Mouse (Mus musculus): ENCODE results near the gene Slit3.

The Slit3 gene

DNA sequence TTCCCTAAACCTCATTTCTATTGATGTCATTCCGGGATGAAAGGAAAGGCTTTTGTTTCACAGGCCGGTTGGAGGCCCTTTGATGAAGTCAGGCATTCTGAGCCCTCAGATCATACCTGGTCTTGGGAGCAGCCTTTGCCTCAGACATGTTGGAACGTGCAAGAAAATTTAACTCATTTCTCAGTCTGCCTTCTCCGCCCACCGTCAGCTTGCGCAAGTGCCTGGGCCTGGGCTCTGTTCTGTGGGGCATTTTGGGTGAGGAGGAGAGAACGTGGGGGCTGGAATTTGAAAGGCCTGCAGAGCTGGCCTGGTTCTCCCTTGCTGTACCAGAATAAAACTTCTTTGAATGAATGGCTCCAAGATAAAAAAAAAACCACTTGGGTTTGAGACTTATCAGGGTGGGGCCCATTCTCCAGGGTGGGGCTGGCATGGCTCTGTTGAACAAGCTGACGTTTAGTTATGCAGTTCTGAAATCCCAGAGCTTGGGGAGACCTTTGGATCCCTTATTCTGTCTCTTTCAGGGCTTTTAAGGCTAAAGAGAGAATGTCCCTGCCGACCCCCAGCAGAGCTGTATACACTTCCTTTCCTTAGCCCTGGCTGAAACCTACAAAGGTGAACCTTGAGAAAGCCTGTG, 294.9 kb downstream of the Slit3 start:
- no peak for DNase-seq

DNA sequence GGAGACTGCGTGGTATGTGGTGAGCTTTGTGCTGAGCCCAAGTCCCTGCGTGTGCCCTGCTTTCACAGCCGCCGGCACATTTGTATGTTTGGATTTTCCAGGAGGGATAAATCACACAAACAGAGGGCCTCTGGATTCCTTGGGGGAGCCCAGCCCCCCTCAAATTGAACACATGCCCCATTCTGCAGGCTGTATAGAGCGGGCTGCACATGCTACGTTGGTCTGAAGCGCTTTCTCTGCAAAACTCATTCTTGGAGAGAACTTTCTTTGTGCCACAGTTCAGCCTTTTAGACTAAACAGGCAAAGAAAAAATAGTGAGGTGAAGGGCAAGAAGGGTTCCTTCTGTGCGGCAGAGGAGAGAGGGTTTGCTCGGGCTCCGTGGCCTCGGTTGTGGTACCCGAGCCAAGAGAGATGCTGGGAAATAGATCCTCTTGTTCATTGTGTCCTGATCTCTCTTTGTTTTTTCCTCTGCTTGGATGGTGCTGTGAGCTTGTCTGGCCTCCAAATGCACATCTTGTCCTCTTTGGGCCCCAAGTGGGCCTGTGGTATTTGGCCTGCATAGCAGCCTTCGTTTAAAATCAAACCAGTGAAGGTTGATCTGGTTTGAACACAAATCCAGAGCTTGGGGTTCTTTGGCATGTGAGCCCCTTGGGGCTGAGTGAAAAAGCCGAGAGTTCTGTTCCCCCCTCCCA, 295.5 kb downstream of the Slit3 start:
- DNase-seq, result no peak

DNA sequence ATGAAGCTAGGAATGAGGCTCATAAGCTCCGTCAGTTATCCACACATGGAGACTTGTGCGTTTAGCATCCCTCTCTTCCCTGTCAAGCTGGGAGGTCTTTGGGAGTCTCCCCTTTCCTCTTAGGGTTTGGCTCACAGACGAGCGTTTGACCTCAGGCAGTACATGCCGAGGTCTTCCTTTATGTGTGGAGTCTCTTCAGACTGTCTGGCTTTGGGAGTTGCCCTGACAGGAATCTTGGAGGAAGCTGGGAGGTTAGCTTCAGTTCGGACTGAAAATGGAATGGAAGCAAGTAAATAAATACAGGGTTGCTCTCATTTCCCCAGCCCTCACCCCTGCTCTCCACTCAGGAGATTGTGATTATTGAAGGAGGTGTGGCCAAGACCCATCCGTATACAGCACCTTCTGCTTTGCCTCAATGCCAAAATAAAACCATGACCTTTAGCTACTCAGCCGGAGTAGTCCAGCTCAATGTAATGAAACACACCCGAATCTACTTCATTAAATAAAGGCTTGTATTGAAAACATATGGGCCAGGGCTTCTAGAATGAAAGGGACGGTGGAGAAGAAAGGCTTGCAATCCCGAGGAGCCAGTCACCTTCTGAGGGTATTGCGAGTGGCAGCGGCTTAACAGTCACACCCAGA, 297.0 kb downstream of the Slit3 start:
- no peak for DNase-seq

DNA sequence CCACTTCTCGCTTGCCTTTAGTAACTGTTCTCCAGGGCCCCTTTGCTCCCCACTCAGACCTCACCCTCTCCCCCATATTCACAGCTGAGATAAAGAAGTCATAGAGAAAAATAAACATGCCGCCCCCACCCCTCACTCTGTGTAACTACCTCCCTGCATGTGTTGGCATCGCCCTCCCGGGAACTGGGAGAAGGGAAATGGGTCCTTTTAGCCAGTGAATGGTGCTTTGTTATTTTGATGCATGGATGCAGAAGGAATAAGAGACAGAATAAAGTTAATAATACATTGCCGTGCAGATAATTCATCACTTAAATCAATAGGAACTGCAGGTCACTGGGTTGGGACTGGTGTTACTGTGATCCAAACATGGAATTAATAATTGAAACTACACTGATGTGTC, 298.0 kb downstream of the Slit3 start:
- no peak for DNase-seq

DNA sequence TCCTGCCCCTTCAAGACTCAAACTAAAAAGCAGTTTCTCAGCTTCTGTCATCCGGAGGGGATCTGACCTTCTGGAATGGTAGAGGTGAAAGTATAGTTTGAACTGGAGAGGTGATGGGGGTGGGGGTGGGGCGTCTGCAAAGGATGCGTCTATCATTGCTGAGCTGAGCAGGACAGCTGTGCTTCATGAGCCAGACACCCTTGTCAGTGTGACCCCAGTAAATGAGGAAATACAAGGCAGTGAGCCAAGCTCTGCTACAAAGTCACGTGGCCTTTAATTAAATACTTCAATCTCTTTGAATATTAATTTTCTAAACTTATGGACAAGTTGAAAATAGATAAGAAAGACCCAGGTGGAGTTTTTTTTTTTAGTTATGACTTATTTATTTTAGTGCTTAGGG, 300.7 kb downstream of the Slit3 start:
- DNase-seq, result no peak

DNA sequence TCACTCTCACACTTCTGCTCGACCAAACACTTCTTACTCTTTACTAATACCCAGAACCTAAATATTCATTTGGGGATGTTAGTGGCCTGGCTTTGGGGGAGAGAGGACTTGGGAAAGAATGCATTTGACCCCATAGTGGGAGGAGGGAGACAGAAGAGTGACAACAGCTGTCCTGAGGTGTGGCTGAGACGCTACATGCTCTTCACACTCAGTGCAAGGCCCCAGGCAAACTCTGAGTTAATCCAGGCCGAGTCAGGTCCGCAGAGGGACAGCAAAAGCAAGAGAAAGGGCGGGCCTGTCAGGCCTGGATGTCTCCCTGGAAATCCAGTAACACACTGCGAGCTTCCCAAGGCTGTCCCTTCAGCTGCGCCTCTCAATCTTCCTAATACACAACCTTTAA, 307.0 kb downstream of the Slit3 start:
- no peak for DNase-seq

DNA sequence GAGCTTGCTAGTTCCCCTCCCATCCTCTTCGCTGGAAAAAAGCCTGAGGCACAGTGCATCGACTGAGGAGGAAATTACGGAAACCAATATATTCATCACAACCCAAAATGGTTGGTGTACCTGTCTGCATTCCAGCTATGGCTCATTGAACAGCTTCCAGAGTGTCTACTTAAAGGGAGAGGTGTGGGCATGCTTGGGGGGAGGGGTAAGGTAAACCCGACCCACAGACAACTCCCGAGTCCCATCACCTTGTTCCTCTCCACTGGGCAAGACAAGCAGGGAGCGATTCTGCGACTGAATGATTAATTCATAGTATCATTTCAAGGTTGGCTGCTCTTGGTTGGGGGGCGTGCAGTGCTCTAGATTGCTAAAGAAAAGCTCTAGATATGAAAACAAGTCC, 310.1 kb downstream of the Slit3 start:
- no peak for DNase-seq

DNA sequence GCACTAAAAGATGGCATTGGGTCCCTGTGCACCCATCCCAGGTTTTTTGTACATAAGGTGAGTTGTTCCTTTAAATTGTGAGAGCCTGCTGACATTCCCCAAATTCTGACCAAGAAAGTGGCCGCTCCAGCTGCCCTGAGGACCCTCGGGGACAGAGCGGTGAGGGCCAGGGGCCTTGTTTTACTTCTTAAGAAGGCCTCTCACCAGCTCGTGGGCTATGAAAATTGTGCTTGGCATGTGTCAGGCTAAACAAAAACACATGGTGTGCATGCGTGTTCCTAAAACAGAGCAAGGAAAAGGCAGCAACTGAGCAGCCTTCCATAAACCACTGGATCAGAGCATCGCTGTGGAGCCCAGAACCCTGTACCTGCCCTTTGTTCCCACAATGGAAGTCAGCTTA, 316.5 kb downstream of the Slit3 start:
- no peak for DNase-seq

DNA sequence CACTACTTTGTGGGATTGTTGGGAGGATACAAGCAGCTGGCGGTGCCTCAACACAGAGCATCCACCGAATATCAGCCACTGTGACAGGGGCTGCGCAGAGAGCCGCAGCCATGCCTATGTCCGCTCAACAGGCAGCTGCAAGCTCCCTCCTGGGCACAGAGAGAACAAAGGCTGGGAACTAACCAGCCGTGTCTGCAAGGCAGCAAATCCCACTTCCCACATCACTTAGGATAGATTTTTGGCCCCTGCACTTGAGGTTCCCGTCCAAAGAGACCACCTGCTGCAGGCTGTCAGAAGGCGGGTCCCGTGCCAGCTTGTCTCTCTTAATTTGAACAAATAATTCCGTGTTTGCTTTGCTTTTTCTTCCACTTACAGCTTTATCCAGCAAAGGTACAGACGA, 319.2 kb downstream of the Slit3 start:
- DNase-seq, result no peak

DNA sequence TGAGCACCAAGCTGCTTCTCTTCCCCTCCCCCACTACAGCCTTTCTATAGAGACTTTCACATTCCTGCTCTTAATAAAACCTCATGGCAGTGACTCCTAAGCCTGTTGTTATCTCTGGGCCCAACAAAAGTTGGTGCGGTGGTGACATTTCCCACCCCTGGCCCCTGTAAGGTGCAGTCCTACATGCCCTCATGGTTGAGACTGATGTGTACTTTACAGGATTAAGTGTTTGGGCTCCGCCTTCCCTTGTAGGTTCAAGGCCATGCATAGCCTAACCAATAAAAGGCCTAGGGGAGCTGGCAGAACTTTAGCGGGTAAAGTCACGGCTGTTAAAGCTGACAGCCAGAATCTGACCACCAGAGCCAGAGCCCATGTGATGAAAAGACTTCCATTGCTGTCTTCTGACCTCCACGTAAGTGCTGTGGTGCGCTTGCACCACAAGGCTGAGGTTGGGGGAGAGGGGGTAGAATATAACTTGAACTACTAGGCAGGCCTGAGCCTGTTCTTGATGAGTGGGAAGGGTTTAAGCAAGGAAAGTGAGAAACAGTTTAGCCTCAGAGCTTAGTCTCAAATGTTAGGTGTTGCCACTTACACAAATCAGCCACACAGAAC, 323.6 kb downstream of the Slit3 start:
- no peak for DNase-seq

DNA sequence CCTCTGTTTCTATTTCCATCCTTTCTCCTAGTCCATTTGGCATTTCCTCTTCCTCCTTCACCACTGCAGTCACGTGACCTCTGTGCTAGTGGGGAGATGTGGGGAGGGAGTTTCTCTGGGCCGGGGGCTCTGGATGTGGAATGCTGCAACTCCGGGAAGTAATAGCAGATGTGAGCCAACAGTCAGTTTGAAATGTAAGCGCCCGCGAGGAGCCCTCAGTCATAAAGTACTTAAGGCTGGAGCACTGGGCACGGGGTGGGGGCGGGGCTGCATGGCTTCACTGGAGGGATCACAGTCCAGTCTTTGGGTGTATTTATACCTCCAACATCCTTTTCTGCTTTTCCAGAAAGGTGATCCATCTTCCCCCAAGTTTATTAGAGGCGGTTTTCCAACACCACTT, 326.9 kb downstream of the Slit3 start:
- no peak for DNase-seq

DNA sequence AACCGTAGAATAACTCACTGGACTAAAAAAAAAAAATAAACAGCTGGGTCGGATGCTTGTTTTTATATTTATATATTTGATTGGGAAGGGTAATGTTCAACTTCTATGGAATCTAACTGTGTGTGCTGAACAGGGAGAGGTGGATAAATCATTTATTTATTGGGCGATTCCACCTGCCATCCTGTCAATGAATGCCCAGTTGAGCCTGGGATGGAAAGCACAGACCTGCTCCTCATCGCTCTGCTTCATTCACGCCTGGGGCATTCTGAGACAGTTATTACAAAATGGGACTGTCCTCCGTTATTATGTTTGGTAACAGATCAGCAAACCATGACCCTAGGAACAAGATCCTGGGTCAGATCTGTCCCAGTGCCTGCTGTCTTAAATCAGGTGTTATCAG, 328.2 kb downstream of the Slit3 start:
- no peak for DNase-seq

DNA sequence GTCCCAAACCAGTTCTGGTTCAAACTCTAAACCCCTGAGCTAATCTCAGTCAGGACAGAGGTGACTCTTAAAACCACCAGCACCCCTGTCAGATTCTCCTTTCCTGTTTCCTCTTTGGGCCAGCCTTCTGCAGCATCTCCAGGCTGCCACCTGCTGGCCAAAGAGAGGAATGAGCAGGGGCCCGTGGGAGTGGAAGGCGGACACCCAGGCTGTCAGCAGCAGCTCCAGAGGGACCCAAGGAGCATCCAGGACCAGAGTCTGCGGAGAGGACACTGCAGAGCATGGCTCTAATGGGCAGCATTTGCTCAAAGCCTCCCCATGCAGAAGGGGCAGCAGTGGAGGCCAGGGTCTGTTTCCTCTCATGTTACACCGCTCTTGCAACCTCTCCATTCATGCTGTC, 330.6 kb downstream of the Slit3 start:
- DNase-seq, result peak; percentile 49 to 52

DNA sequence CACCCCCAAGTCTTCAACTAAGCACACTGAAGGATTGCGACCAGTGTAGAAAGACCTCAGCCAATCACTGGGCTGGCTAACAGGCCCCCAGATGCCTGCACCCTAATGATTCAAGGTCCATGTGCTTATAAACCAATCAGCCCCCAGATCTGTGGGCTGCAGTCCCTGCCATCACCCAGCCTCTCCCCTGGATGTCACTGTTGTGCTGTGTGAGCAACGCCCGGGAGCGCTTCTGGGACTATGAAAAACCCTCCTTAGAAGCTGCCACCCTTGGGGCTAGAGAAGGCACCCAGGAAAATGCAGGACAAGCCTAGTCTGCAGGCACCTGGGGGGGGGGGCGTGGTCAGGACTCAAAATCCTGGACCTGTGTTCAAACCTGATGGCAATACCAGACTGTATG, 331.4 kb downstream of the Slit3 start:
- peak in 1 of 2 experiments; percentile 6 for DNase-seq

DNA sequence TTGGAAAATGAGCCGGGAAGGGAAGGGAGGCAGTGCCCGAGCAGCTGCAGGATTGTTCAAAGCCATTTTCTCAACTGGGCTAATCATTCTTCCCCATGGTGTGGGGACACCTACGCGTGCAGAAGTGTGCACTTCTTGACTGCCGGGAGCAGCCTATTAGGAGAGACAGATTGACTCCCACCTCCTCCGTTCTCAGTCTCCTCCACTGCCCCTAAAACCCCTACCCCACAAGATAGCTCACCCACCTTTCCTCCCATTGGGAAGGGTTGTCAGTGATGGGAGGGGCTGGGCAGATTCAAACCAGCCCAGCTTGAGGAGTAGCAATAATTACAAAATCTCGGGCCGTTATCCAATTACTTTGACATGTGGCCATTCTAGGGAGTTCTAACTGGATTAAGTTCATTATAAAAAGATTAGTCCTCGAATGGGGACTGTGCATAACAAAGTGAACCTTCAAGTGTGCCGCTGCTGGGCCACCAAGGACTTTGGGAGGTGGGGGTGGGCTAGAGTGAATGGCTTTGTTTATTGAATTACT, 333.2 kb downstream of the Slit3 start:
- no peak for DNase-seq

DNA sequence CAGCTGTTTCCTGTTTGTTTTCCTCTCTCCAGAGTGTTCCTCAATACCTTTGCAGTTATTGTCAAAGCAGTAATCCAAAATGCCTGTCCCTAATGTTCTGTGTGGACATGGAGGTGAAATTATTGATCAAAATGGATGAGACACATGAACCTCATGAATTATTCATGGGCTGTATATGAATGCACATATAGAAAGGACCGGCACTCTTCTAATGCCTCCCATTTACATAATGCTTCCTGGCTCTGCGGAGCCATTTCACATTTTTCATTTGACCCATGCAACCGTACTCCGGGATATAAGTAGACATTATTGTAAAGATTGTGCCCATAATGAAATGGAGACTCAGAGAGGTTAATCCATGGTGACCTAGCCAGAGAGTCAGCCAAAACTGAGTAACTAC, 333.8 kb downstream of the Slit3 start:
- no peak for DNase-seq

DNA sequence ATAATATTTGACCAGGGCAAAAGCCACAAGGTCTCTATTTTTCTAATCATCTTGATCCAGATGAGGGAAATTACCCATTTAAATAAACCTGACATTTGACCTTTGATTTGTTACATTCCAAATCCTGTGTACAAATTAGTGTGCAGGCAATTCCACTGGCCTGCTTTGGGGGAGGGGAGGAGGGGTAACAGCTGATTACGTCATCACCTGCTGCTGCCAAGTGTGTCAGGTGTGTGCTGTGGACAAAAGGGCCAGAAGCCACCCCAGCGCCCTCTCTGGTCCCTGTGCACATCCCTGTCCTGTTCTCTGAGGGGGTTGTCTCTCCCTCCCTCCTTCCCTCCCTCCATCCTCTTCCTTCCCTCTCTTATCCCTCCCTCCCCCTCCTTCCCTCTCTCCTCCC, 337.0 kb downstream of the Slit3 start:
- no peak for DNase-seq

DNA sequence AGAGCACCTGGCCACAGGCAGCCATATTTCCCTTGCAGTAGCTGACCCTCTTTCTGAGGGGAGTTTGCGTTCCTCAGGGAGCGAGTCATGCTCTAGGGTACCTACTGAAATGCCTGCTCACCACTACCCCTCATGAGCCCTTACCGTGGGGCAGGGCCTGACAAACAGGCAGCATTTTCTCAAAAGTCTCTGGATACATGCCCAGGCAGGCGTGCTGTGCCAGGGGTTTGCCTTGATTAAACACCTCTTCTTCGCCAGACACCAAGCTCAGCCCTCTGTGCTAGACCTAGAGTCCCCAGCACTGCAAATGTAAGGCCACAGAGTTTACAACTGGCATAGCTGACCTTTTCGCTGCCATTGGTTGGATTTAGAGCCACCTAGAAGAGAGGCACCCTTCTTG, 345.7 kb downstream of the Slit3 start:
- no peak for DNase-seq

DNA sequence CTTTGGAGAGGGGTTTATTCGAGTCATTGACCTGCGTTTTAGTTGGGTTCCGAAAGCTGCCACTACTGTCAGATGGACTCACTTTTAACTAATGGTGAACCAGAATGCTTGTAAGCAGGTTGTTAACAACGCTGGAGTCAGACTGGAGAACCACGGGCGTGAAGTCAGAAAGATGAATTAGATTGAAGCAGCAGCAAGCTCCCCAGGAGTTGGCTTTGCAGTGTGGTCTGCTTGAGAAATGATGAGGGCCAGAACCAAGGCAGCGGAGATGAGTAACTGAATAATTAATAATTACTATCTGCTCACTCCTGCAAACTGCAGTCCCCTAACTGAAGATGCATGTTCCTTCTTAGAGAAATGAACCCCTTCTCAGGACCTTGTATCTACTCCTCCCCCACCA, 347.8 kb downstream of the Slit3 start:
- DNase-seq, result no peak

DNA sequence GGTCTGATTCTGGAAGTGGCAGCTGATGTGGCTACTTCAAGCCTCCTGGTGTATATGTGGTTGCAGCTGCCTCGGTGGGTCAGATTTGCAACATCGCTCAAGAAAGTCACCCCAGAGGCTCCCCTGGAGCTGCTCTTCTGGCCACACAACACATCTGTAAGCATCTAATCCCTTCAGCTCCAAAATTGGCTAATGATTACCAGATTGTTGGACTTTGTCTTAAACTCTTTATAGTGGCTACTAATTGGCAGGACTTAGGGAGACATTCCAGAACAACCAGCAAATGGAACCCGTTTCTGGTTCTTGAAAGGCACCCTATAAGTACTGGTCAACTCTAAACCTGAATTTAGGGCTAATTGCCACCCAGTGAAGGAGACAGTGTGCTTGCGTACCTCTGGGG, 348.9 kb downstream of the Slit3 start:
- no peak for DNase-seq

DNA sequence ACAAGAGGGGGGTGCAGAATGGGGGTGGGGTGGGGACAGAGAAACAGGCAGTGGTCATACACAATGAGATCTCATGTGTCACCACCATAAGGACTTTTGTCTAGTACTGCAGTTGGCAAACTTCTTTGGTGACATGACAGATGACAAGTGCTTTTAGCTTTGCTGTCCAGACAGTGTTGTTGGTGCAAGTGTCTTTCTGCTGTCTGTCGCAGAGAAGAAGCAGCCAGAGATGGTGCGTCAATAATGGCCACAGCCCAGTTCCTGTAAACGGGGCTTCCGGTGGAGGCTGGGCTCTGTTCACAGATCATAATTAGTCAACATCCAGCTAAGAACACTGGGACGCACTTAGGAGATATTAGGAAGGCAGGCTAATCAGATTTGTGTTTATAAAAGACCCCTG, 349.8 kb downstream of the Slit3 start:
- DNase-seq, result no peak

DNA sequence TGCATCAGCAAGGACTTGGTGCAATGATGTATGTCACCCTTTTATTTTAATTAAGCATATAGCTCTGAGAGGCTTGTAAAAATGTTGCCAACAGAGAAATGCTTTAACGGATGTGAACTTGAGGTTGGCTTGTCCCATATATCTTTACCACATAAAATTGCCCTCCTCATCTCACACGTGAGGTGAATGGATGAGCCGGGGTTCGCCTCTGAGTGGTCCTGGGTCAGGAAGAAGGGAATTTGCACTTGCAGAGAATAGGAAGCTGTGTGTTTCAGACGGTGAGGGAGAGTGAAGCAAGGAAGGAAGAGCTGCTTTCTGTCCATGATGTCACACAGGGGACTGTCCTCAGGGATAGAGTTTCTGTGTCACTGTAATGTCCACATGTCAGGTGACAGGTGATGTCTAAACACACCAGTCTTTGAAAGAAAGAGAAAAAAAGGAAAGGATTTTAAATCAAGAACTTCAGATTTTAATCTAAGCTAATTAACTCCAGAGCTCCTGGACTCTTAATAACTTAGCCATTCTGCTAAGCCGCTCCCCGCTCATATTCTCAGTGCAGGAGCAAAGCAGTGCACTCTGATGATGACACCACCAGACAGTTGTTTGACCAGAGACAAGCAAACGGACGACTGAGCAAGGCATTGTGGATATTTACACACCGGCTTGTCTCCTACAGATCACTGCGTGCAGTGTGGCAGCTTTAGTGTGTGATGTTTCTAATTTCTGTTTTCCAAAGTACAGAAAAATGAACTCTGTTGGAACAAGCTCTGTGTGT, 352.0 kb downstream of the Slit3 start:
- DNase-seq, result no peak

DNA sequence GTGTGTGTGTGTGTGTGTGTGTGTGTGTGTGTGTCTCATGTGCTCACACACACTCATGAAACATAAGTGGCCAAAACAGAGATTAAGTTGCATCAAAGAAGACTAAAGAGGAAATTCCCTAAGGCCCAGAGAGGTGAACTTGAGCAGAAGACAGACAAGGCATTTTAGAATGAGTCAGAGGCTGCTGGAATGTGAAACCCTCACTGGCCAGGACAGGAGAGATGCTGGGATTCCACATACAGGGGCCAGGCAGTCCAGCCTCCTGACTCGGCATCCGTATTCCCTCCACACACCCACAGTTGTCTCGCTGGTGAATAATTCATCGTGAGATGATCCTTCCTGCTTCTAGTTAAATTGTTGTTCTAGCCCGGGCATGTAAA, 352.6 kb downstream of the Slit3 start:
- DNase-seq, result no peak

All from thymus, postnatal 36 days (tissue).